Mouse (Mus musculus): Measurements from ENCODE around the gene Olfr203. TPM values are rescaled to one million over a fixed set of nuclear protein-coding genes. Genes with fewer than 3 reads are reported as not detected.
"Not testable (repeated sequence)": the region's sequence is repeated elsewhere in the genome, so short reads cannot be mapped to it uniquely, and the experiment has no call there.

The Olfr203 gene
- total and polyA plus RNA-seq, 3 experiments: not detected

DNA sequence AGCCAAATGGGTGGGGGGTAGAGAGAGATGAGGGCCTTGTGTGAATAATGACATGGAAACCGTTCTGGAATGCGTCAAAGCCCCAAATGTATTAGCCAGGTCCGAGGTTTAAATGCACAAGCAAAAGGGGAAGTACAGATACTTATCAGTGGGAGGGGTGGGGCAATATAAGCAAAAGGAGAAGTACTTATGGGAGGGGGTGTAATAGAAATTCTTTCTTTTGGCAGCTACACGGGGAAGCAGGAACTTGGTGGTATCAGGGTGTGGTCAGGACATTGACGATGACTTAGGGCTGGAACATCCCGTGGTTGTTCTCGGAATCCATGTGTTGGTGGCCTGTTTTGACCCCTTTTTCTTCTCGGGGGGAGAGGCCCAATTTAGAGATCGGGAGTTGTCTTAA, 11.1 kb upstream of the Olfr203 start:
- H3K79me2 ChIP-seq (ENCODE audit: control insufficient read depth, insufficient read depth, low read length, poor library complexity); H3K9me3 ChIP-seq (replicated peaks; ENCODE audit: insufficient read depth, low read length); H3K9ac ChIP-seq (ENCODE audit: control insufficient read depth, low read depth, low read length, poor library complexity, severe bottlenecking); H3K27me3 ChIP-seq (ENCODE audit: control insufficient read depth in 1 of 2, insufficient read depth in 2 of 2, low read length in 2 of 2); H3K4me3 ChIP-seq (ENCODE audit: control insufficient read depth in 1 of 2, insufficient read depth in 1 of 2, low read depth in 2 of 2, low read length in 2 of 2): not testable (repeated sequence)
- H3K27ac ChIP-seq (ENCODE audit: control insufficient read depth, low read depth, low read length): peak overlapping the region; percentile 85
- H3K36me3 ChIP-seq (ENCODE audit: control insufficient read depth in 1 of 2, insufficient read depth in 2 of 2, low read length in 2 of 2): peaks cover 0 to 21% of the 10 kb centered on the region in 2 experiments; a peak in 2 of 4 replicates
- peaks cover 14 to 16% of the 10 kb centered on the region in 2 experiments for H3K4me1 ChIP-seq (ENCODE audit: control insufficient read depth in 1 of 2, insufficient read depth in 2 of 2, low read length in 2 of 2)
- TF ChIP-seq EP300 (IDR thresholded peaks at IDR 0.05; ENCODE audit: low read depth in 1 of 2, low read length in 2 of 2): peak; percentile 71 to 72
- TF ChIP-seq ETS1 (IDR thresholded peaks at IDR 0.05; ENCODE audit: low read depth, low read length): peak; percentile 66; the same call in 1 of the 2 replicates
- 0 out of 2 replicates have a peak, but pooled peaks have one; percentile 24 for TF ChIP-seq MYC (IDR thresholded peaks at IDR 0.05; ENCODE audit: low read depth, low read length)
- 0 out of 2 replicates have a peak, but pooled peaks have one; percentile 4 for TF ChIP-seq TCF12 (IDR thresholded peaks at IDR 0.05; ENCODE audit: low read depth, low read length)
- TF ChIP-seq MAX (IDR thresholded peaks at IDR 0.05; ENCODE audit: low read length): 0 out of 2 replicates have a peak, but pooled peaks have one; percentile 13
- TF ChIP-seq SIN3A (IDR thresholded peaks at IDR 0.05; ENCODE audit: low read length): 0 out of 2 replicates have a peak, but pooled peaks have one; percentile 38
- TF ChIP-seq GATA1 (IDR thresholded peaks at IDR 0.05; ENCODE audit: low read depth, low read length): peak; percentile 62; the same call in 1 of the 2 replicates
- peak; percentile 86 for DNase-seq (ENCODE audit: low read depth, low spot score)

DNA sequence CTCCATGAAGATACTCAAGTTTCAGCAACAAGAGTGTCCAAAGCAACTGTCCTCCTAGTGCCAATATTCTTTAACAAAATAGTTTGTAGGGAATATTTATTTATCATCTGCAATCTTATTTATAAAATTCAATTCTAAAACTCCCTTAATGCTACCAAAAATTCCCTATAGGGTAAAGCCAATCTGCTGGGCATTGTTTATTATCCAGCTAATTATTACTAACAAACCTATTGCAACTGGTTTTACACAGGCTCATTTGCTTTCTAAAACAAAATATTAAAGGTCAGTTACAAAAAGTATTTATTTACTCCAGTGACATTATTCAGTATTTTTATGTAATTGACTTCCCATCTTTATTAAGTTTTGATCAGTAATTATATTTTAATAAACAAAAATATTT, 19.5 kb downstream of the Olfr203 start, which contains the start of gene Olfr204:
Olfr204 (minus strand) TSS at position 101 of the 400 bp plus-strand sequence.
- H3K27me3 ChIP-seq (ENCODE audit: control insufficient read depth in 1 of 2, insufficient read depth in 2 of 2, low read length in 2 of 2): no peaks in the 10 kb centered on the region

GRCm38 (mm10) chr16:59323262-59323661, 24.6 kb downstream of the Olfr203 start:
- H3K9ac ChIP-seq (ENCODE audit: control insufficient read depth, low read depth, low read length, poor library complexity, severe bottlenecking); H3K4me3 ChIP-seq (ENCODE audit: control insufficient read depth in 1 of 2, insufficient read depth in 1 of 2, low read depth in 2 of 2, low read length in 2 of 2); H3K27ac ChIP-seq (ENCODE audit: control insufficient read depth, low read depth, low read length); H3K4me1 ChIP-seq (ENCODE audit: control insufficient read depth in 1 of 2, insufficient read depth in 2 of 2, low read length in 2 of 2); H3K9me3 ChIP-seq (replicated peaks; ENCODE audit: insufficient read depth, low read length); H3K79me2 ChIP-seq (ENCODE audit: control insufficient read depth, insufficient read depth, low read length, poor library complexity); H3K36me3 ChIP-seq (ENCODE audit: control insufficient read depth in 1 of 2, insufficient read depth in 2 of 2, low read length in 2 of 2); H3K27me3 ChIP-seq (ENCODE audit: control insufficient read depth in 1 of 2, insufficient read depth in 2 of 2, low read length in 2 of 2): not testable (repeated sequence)
- TF ChIP-seq MYC (IDR thresholded peaks at IDR 0.05; ENCODE audit: low read depth, low read length) (0 out of 2 replicates have a peak, but pooled peaks have one; percentile 26), ZNF384 (IDR thresholded peaks at IDR 0.05; ENCODE audit: low read depth, low read length) (peak; percentile 65), EP300 (IDR thresholded peaks at IDR 0.05; ENCODE audit: low read depth in 1 of 2, low read length in 2 of 2) (peak; percentile 20 to 46; a peak in 2 of 4 replicates)
- DNase-seq (ENCODE audit: low read depth, low spot score): peak; percentile 52

More for the DNA sequence above, 19.5 kb downstream of the Olfr203 start, which contains the start of gene Olfr204:
- Histone ChIP-seq H3K4me3 (ENCODE audit: control insufficient read depth in 1 of 2, insufficient read depth in 1 of 2, low read depth in 2 of 2, low read length in 2 of 2) (no peak within 1 kb of the TSS), H3K4me1 (ENCODE audit: control insufficient read depth in 1 of 2, insufficient read depth in 2 of 2, low read length in 2 of 2) (no peaks in the 10 kb centered on the region), H3K36me3 (ENCODE audit: control insufficient read depth in 1 of 2, insufficient read depth in 2 of 2, low read length in 2 of 2) (no peaks in the 10 kb centered on the region), H3K9ac (ENCODE audit: control insufficient read depth, low read depth, low read length, poor library complexity, severe bottlenecking) (no peak within 1 kb of the TSS), H3K79me2 (ENCODE audit: control insufficient read depth, insufficient read depth, low read length, poor library complexity) (no peaks in the 10 kb centered on the region), H3K9me3 (replicated peaks; ENCODE audit: insufficient read depth, low read length) (no peaks in the 10 kb centered on the region), H3K27ac (ENCODE audit: control insufficient read depth, low read depth, low read length) (no peak within 1 kb of the TSS)
- TF ChIP-seq CHD1 (IDR thresholded peaks at IDR 0.05; ENCODE audit: low read depth, low read length) (no peak), NRF1 (IDR thresholded peaks at IDR 0.05; ENCODE audit: insufficient read depth, low read depth, low read length, poor library complexity, severe bottlenecking) (no peak), GATA1 (IDR thresholded peaks at IDR 0.05; ENCODE audit: low read depth, low read length) (no peak), SIN3A (IDR thresholded peaks at IDR 0.05; ENCODE audit: low read length) (no peak), NELFE (IDR thresholded peaks at IDR 0.05; ENCODE audit: low read depth, low read length) (no peak), RAD21 (IDR thresholded peaks at IDR 0.05; ENCODE audit: low read depth, low read length) (no peak), HCFC1 (IDR thresholded peaks at IDR 0.05; ENCODE audit: low read depth, low read length) (no peak), JUND (IDR thresholded peaks at IDR 0.05; ENCODE audit: low read depth, low read length) (no peak), TCF12 (IDR thresholded peaks at IDR 0.05; ENCODE audit: low read depth, low read length) (no peak), GABPA (IDR thresholded peaks at IDR 0.05; ENCODE audit: low read depth, low read length) (no peak), ZNF384 (IDR thresholded peaks at IDR 0.05; ENCODE audit: low read depth, low read length) (no peak), ETS1 (IDR thresholded peaks at IDR 0.05; ENCODE audit: low read depth, low read length) (no peak), RCOR1 (IDR thresholded peaks at IDR 0.05; ENCODE audit: low read depth, low read length) (no peak), ZMIZ1 (IDR thresholded peaks at IDR 0.05; ENCODE audit: low read depth, low read length) (no peak)
- DNase-seq (ENCODE audit: low read depth, low spot score): no peak

Data from MEL (cell line).